Mouse (Mus musculus): ENCODE results near the gene Gm10318. TPM values are rescaled to one million over a fixed set of nuclear protein-coding genes. Genes with fewer than 3 reads are reported as not detected.

The Gm10318 gene
- polyA plus RNA-seq, 1 experiment from 2014 or later, result not detected

DNA sequence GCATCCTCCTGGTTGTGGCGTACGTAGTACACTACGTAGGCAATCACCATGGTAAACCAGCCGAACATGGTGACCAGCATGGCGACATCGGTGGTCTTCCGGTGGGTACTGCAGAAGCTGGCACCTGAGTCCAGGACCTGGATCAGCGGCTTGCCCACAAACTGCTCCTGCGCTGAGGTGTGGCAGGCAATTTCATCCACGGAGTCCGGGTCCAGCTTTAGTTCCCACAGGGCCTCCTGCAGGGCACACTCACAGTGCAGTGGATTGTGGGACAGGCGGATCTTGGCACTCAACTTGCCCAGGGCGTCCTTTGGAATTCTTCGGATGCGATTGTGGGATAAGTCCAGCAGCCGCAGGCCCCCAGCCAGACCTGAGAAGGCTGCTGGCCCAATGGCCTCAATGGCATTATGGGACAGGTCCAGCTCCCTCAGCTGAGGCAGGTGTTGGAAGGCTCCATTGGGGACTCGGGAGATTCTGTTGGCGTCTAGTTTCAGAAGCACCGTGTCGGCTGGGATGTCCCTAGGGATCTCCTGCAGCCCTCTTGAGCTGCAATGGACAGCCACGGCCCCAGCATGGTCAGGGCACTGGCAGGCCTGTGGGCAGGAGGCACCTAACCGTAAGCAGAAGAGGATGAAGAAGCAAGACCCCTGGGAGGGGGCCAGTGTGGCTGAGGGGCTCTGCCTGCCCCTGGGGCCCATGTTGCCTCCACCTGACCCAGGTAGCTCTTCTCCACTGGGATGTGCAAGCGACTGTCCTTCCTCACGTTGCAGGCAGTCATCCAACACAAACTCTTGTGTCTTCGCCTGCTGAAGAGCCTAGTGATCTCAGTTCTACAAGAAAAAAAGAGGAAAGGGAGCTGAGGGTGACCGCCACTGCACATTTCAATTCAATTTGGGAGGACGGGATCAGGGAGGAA is 48.5 kb downstream of the Gm10318 start:
- H3K4me2 ChIP-seq, result peak overlapping the region; percentile 75
- H3K36me3 ChIP-seq, result 0 out of 2 replicates have a peak, but pooled peaks cover 3% of the 10 kb centered on the region
- 0 out of 2 replicates have a peak, but pooled peaks cover 5% of the 10 kb centered on the region for H3K27me3 ChIP-seq
- H3K4me3 ChIP-seq, result peak overlapping the region; percentile 58
- no peak for ATAC-seq (ENCODE audit: low FRiP score)
- WGBS, result 85% methylated on average over 27 of the region's 27 CpGs
- no peaks in the 10 kb centered on the region for H3K9me3 ChIP-seq
- peak overlapping the region; percentile 81 for H3K9ac ChIP-seq
- H3K4me1 ChIP-seq (replicated peaks), result peaks cover 29% of the 10 kb centered on the region
- no peak overlapping the region for H3K27ac ChIP-seq

DNA sequence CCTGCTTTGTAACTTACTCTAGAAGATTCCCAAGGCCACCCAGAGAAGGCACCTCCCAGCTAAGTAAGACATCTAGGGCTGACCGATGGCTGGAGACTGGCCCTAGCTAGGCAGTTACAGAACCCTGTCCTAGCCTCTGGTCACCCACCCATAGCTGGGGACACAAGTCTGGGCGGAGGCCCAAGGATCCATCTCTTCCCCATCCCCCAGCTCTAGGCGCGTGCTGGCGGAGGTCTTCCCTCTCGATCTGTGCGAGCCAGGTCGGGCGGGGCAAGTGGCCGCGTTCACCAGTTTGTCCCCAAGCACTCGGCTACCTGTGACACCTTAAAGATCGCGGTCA is 49.2 kb downstream of the Gm10318 start:
- 2% methylated on average over 14 of the region's 14 CpGs for WGBS
- Histone ChIP-seq H3K4me1 (replicated peaks) (peaks cover 27% of the 10 kb centered on the region), H3K27me3 (0 out of 2 replicates have a peak, but pooled peaks cover 5% of the 10 kb centered on the region)

DNA sequence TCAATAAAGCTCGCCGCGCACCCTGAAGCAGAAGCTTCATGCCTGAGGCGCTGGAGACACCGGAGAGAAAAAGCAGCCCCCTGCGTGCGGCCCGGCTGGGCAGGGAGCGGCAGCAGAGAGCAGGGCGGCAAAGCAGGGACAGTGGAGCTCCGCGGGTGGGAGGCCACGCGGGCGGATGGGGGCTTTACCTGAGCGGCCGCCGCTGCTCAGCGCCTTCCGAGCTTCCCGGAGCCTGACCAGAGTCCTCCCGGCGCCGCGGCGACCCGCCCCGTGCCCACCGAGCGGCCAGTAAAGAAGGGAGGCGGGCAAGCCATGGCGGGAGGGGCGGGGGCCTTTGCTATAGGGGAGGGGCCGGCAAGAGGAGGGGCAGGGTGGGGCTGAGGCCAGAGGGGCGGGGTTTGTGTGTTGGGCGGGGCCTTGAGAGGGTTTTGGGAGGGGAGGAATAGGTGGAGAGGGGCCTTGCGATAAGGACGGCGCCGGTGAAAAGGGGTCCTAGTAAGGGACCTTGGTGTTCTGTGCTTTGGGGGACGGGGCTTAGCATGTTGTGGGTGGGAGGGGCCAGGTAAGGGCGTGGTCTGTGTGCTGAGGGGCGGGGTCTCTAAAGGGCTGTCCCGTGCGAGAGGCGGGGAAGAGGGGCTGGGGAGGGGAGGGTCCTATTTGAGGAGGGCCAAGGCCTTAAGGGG is 49.7 kb downstream of the Gm10318 start, which contains the start of gene Lrrc3:
TSS of gene Lrrc3 (minus strand) at position 326 of the 683 bp plus-strand sequence.
- H3K27ac ChIP-seq, result peak within 1 kb of the TSS; percentile 79
- 0 out of 2 replicates have a peak, but pooled peaks cover 5% of the 10 kb centered on the region for H3K27me3 ChIP-seq
- H3K4me1 ChIP-seq (replicated peaks), result peaks cover 27% of the 10 kb centered on the region
- peak within 1 kb of the TSS; percentile 75 for H3K4me2 ChIP-seq
- H3K4me3 ChIP-seq, result peak within 1 kb of the TSS; percentile 58
- under 1% methylated on average over 42 of the region's 46 CpGs for WGBS
- H3K36me3 ChIP-seq, result 0 out of 2 replicates have a peak, but pooled peaks cover 3% of the 10 kb centered on the region
- ATAC-seq (ENCODE audit: low FRiP score), result peak; percentile 81
- H3K9ac ChIP-seq, result peak within 1 kb of the TSS; percentile 81
- no peaks in the 10 kb centered on the region for H3K9me3 ChIP-seq

More for the DNA sequence above, 49.2 kb downstream of the Gm10318 start:
- ATAC-seq (ENCODE audit: low FRiP score), result peak; percentile 26
- Histone ChIP-seq H3K9me3 (no peaks in the 10 kb centered on the region), H3K27ac (peak overlapping the region; percentile 79), H3K36me3 (0 out of 2 replicates have a peak, but pooled peaks cover 3% of the 10 kb centered on the region), H3K4me2 (peak overlapping the region; percentile 75), H3K4me3 (peak overlapping the region; percentile 58), H3K9ac (peak overlapping the region; percentile 81)

DNA sequence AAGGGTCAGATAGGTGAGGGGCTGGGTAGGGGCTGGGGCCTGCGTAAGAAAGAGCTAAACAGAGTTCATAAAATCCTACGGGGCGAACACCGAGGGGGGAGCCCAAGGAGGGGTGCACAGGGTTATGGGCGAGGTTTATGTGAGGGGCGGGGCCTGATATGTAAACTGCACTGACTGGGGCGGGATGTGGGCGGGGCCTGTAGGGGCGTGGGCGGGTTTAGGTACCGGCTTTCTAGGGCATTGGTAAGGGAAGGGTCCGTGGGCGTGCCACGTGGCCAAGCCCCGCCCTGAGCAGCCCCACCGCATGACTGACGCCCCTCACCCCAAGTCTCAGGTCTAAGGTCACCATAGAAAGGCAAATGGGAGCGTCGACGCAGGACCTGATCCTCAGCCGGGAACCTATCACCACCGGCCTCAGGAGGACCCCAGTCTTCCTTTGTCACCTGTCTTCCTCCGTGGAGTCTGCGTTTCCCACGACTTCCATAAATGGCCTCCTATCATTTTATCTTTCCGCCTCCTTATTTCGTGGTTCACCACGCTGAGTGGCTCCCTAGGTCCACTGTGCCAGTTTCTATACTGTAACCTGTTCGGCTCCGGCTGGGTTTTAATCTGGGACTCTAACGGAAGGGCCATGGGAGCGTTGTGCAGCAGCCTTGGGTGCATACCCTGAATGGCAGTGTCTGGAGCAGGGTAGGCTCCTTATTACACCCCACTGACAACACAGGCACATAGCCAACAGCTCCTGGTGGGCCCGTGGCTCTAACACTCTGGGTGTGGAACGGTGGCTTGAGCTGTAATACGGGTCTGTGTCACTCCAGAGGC is 50.4 kb downstream of the Gm10318 start:
- peak overlapping the region; percentile 58 for H3K4me3 ChIP-seq
- no peaks in the 10 kb centered on the region for H3K9me3 ChIP-seq
- WGBS, result 7% methylated on average over 35 of the region's 35 CpGs
- 0 out of 2 replicates have a peak, but pooled peaks cover 5% of the 10 kb centered on the region for H3K27me3 ChIP-seq
- H3K36me3 ChIP-seq, result 0 out of 2 replicates have a peak, but pooled peaks cover 3% of the 10 kb centered on the region
- peak; percentile 93 for ATAC-seq (ENCODE audit: low FRiP score)
- peak overlapping the region; percentile 75 for H3K4me2 ChIP-seq
- H3K27ac ChIP-seq, result peak overlapping the region; percentile 79; the same call in 1 of the 2 replicates
- peak overlapping the region; percentile 65 for H3K9ac ChIP-seq
- peaks cover 27% of the 10 kb centered on the region for H3K4me1 ChIP-seq (replicated peaks)

Other genes with a start within 250 kb of the Gm10318 start
- 271 and 274 TPM in 2 replicates for gene Sumo3, start 246.8 kb upstream of the Gm10318 start, polyA plus RNA-seq (2015; fragmentation: Nextera tagmentation; extraction: Ambion mirVana)
- gene Gm49325, start 246.7 kb upstream of the Gm10318 start, polyA plus RNA-seq (2015; fragmentation: Nextera tagmentation; extraction: Ambion mirVana), result 2.1 and 3.4 TPM in 2 replicates
- 94.5 and 95.0 TPM in 2 replicates for gene Ube2g2, start 230.6 kb upstream of the Gm10318 start, polyA plus RNA-seq (2015; fragmentation: Nextera tagmentation; extraction: Ambion mirVana)
- gene Tspear, start 166.3 kb upstream of the Gm10318 start, polyA plus RNA-seq (2015; fragmentation: Nextera tagmentation; extraction: Ambion mirVana), result 0.74 and 0.82 TPM in 2 replicates
- not detected in 2 replicates for gene Gm19402, start 162.1 kb upstream of the Gm10318 start, polyA plus RNA-seq (2015; fragmentation: Nextera tagmentation; extraction: Ambion mirVana)
- not detected in 2 replicates for gene Gm9508, start 155.6 kb upstream of the Gm10318 start, polyA plus RNA-seq (2015; fragmentation: Nextera tagmentation; extraction: Ambion mirVana)
- not detected in 2 replicates for gene Gm10272, start 146.2 kb upstream of the Gm10318 start, polyA plus RNA-seq (2015; fragmentation: Nextera tagmentation; extraction: Ambion mirVana)
- not detected in 2 replicates for gene Gm10024, start 141.4 kb upstream of the Gm10318 start, polyA plus RNA-seq (2015; fragmentation: Nextera tagmentation; extraction: Ambion mirVana)
- not detected in 2 replicates for gene Gm10142, start 137.1 kb upstream of the Gm10318 start, polyA plus RNA-seq (2015; fragmentation: Nextera tagmentation; extraction: Ambion mirVana)
- gene Krtap12-1, start 132.3 kb upstream of the Gm10318 start, polyA plus RNA-seq (2015; fragmentation: Nextera tagmentation; extraction: Ambion mirVana), result not detected in 2 replicates
- gene Gm10100, start 126.4 kb upstream of the Gm10318 start, polyA plus RNA-seq (2015; fragmentation: Nextera tagmentation; extraction: Ambion mirVana), result not detected in 2 replicates
- not detected in 2 replicates for gene Gm18596, start 110.2 kb upstream of the Gm10318 start, polyA plus RNA-seq (2015; fragmentation: Nextera tagmentation; extraction: Ambion mirVana)
- gene Gm9736, start 101.5 kb upstream of the Gm10318 start, polyA plus RNA-seq (2015; fragmentation: Nextera tagmentation; extraction: Ambion mirVana), result not detected in 2 replicates
- not detected in 2 replicates for gene Gm3233, start 93.2 kb upstream of the Gm10318 start, polyA plus RNA-seq (2015; fragmentation: Nextera tagmentation; extraction: Ambion mirVana)
- not detected in 2 replicates for gene Gm3238, start 81.5 kb upstream of the Gm10318 start, polyA plus RNA-seq (2015; fragmentation: Nextera tagmentation; extraction: Ambion mirVana)
- not detected in 2 replicates for gene Gm7138, start 75.9 kb upstream of the Gm10318 start, polyA plus RNA-seq (2015; fragmentation: Nextera tagmentation; extraction: Ambion mirVana)
- gene Gm3250, start 70.3 kb upstream of the Gm10318 start, polyA plus RNA-seq (2015; fragmentation: Nextera tagmentation; extraction: Ambion mirVana), result not detected in 2 replicates
- gene Gm7137, start 64.7 kb upstream of the Gm10318 start, polyA plus RNA-seq (2015; fragmentation: Nextera tagmentation; extraction: Ambion mirVana), result not detected in 2 replicates
- gene Gm9639, start 57.8 kb upstream of the Gm10318 start, polyA plus RNA-seq (2015; fragmentation: Nextera tagmentation; extraction: Ambion mirVana), result not detected in 2 replicates
- gene Gm19668, start 53.7 kb upstream of the Gm10318 start, polyA plus RNA-seq (2015; fragmentation: Nextera tagmentation; extraction: Ambion mirVana), result not detected in 2 replicates
- not detected in 2 replicates for gene Gm9507, start 41.0 kb upstream of the Gm10318 start, polyA plus RNA-seq (2015; fragmentation: Nextera tagmentation; extraction: Ambion mirVana)
- gene Gm2696, start 38.2 kb upstream of the Gm10318 start, polyA plus RNA-seq (2015; fragmentation: Nextera tagmentation; extraction: Ambion mirVana), result not detected in 2 replicates
- gene Krtap10-4, start 25.8 kb upstream of the Gm10318 start, polyA plus RNA-seq (2015; fragmentation: Nextera tagmentation; extraction: Ambion mirVana), result not detected in 2 replicates
- gene Krtap10-10, start 16.9 kb upstream of the Gm10318 start, polyA plus RNA-seq (2015; fragmentation: Nextera tagmentation; extraction: Ambion mirVana), result not detected in 2 replicates
- not detected in 2 replicates for gene Gm36176, start 6.1 kb upstream of the Gm10318 start, polyA plus RNA-seq (2015; fragmentation: Nextera tagmentation; extraction: Ambion mirVana)
- gene Gm3285, start 9.1 kb downstream of the Gm10318 start, polyA plus RNA-seq (2015; fragmentation: Nextera tagmentation; extraction: Ambion mirVana), result not detected in 2 replicates
- 12.5 and 14.0 TPM in 2 replicates for gene Lrrc3, start 49.7 kb downstream of the Gm10318 start, polyA plus RNA-seq (2015; fragmentation: Nextera tagmentation; extraction: Ambion mirVana)
- gene Trpm2, start 117.7 kb downstream of the Gm10318 start, polyA plus RNA-seq (2015; fragmentation: Nextera tagmentation; extraction: Ambion mirVana), result 3.0 and 3.9 TPM in 2 replicates
- 38.1 and 40.5 TPM in 2 replicates for gene 1810043G02Rik, start 125.7 kb downstream of the Gm10318 start, polyA plus RNA-seq (2015; fragmentation: Nextera tagmentation; extraction: Ambion mirVana)
- gene Pfkl, start 157.2 kb downstream of the Gm10318 start, polyA plus RNA-seq (2015; fragmentation: Nextera tagmentation; extraction: Ambion mirVana), result 106 and 107 TPM in 2 replicates
- not detected in 2 replicates for gene Dnmt3l, start 189.1 kb downstream of the Gm10318 start, polyA plus RNA-seq (2015; fragmentation: Nextera tagmentation; extraction: Ambion mirVana)
- gene Aire, start 190.8 kb downstream of the Gm10318 start, polyA plus RNA-seq (2015; fragmentation: Nextera tagmentation; extraction: Ambion mirVana), result 0.10 TPM in 1 of 2 replicates, not detected in the other
- 0.56 and 0.61 TPM in 2 replicates for gene Icosl, start 216.4 kb downstream of the Gm10318 start, polyA plus RNA-seq (2015; fragmentation: Nextera tagmentation; extraction: Ambion mirVana)

Data from hindbrain, embryonic 13.5 days (tissue).